Mouse (Mus musculus): ENCODE results near the gene Tmco5. TPM values are rescaled to one million over a fixed set of nuclear protein-coding genes. Genes with fewer than 3 reads are reported as not detected.
A peak's percentile ranks its signal among the peaks of the same experiment; 100 is the strongest.

The Tmco5 gene
- polyA plus RNA-seq, 1 experiment from 2014 or later: not detected

DNA sequence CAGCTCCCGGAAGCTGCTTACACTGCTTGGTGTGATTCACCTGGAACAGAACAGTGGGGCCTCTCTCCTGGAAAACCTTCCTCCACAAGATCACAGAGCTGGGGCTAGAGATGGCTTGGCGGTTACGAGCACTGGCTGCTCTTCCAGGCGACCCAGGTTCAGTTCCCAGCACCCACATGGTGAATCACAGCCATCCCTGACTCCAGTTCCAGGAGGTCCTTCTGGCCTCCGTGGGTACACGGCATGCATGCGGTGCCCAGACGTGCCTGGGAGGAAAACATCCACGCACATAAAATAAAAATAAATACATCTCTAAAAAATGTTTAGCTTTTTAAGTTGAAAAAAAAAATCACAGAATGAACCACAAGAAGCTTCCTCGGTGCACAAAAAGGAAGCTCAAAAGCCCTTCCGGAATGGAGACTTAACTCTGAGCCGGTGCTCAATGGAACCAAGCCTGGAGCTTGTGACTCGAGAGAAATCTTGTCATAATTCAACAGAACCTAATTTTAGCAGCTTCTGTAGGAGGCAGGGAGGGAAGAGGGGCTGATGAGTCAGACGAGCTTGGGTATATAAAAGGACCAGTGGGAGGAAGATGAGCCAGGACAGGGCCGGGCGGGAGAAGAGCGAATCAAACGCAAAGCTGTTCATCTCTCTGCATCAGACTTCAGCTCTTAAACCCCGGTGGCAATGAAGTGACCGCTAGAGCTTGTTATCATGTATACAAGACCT lies 35.4 kb downstream of the Tmco5 start:
- H3K9ac ChIP-seq (ENCODE audit: low read length): no peak overlapping the region
- H3K4me1 ChIP-seq (ENCODE audit: control insufficient read depth, insufficient read depth, low read length): no peaks in the 10 kb centered on the region
- WGBS: 90% methylated on average over 20 of the region's 20 CpGs
- ATAC-seq (no peak), DNase-seq (ENCODE audit: low spot score) (no peak)
- no peaks in the 10 kb centered on the region for H3K36me3 ChIP-seq (ENCODE audit: control insufficient read depth, insufficient read depth, low read length)
- no peaks in the 10 kb centered on the region for H3K27me3 ChIP-seq (replicated peaks; ENCODE audit: control insufficient read depth, insufficient read depth, low read length)
- H3K4me2 ChIP-seq (ENCODE audit: low read length): no peak overlapping the region
- H3K9me3 ChIP-seq (replicated peaks; ENCODE audit: control insufficient read depth, low read length): no peaks in the 10 kb centered on the region
- no peak overlapping the region for H3K4me3 ChIP-seq (ENCODE audit: low read depth, low read length)
- H3K27ac ChIP-seq (ENCODE audit: low read depth, low read length): no peak overlapping the region

DNA sequence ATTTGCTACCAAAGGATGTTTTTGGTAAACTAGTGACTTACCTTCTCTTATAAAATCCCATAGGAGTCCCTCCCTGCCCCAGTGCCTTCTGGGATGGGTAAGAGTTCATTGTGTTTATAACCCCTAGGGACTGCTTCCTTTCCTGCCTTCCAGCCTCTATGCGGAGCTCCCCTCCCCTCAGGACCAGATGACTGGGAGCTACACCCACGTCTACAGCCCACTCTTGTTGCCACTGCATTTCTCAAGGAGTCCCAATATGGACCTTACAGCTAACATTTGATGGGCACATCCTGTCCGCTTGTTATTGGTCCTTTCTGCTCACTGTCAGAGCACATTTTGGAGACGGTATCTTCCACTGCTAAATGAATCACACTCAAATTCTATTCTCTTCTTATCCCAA lies 36.1 kb downstream of the Tmco5 start:
- H3K27ac ChIP-seq (ENCODE audit: low read depth, low read length): no peak overlapping the region
- no peaks in the 10 kb centered on the region for H3K4me1 ChIP-seq (ENCODE audit: control insufficient read depth, insufficient read depth, low read length)
- ATAC-seq: no peak
- H3K27me3 ChIP-seq (replicated peaks; ENCODE audit: control insufficient read depth, insufficient read depth, low read length): no peaks in the 10 kb centered on the region
- 84% methylated on average over 4 of the region's 4 CpGs for WGBS
- no peak overlapping the region for H3K4me2 ChIP-seq (ENCODE audit: low read length)
- no peak overlapping the region for H3K4me3 ChIP-seq (ENCODE audit: low read depth, low read length)
- H3K36me3 ChIP-seq (ENCODE audit: control insufficient read depth, insufficient read depth, low read length): no peaks in the 10 kb centered on the region
- H3K9me3 ChIP-seq (replicated peaks; ENCODE audit: control insufficient read depth, low read length): no peaks in the 10 kb centered on the region
- no peak for DNase-seq (ENCODE audit: low spot score)
- no peak overlapping the region for H3K9ac ChIP-seq (ENCODE audit: low read length)

DNA sequence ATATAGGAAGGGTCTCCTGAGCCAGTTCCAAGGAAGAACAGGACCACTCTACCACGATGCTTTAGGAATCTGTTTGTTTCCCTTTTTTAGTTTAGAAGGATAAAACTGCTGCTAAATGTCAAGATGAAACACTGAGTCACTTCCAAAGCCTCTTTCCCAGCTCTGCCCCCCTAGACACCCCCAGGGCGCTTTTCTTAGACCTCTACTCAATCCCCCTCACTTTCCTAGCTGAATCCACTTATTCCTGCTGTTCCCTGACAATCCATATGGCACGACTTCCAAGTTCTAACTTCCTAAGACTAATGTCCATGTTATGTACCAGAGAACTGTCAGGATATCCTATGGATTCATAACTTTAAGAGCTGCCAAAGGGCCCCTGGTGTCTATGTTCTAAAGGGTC lies 40.1 kb downstream of the Tmco5 start:
- no peak for ATAC-seq

DNA sequence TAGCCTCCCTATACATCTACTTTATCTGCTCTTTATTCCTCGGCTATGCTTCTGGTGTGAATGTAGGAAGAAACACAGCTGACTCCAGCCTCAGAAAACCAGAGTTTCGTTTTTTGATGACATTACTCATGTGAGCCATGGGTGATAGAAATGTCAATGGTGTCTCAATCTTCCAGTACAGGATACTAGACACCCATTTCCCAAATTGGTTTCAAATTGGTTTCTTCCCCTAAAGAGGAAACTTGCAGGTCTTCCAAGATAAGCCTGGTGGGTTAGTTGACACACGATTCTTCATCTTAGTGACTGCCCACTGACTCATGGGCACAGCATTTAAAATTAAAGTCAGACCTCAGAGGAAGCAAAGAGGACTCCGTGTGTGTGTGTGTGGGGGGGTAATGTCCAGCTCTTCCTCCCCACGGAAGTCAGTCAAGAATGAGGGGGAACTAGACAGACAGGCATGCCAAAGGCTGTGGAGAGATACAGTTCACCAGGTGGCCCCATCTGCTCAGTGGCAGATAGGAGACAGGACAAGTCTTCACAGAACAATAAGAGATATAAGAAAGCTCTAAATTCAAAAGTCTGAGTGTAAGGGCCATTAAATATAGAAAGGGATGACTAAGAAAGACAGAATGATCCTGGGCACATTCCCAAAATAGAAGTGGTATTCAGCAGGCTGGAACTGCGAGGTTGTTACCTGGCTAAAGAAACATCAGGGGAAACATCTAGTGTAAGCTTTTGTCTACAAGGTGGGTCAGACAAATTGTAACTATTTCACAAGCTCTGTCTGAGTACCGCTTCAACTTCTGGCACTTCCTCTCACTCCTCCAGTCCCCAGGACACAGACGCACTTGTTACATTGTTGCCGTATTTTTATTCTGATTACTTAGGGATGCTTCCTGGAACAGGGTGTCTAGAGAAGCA lies 44.3 kb downstream of the Tmco5 start:
- Histone ChIP-seq H3K36me3 (ENCODE audit: control insufficient read depth, insufficient read depth, low read length) (no peaks in the 10 kb centered on the region), H3K9ac (ENCODE audit: low read length) (no peak overlapping the region), H3K27ac (ENCODE audit: low read depth, low read length) (no peak overlapping the region), H3K9me3 (replicated peaks; ENCODE audit: control insufficient read depth, low read length) (0 out of 2 replicates have a peak, but pooled peaks cover 2% of the 10 kb centered on the region), H3K4me1 (ENCODE audit: control insufficient read depth, insufficient read depth, low read length) (peaks cover 3% of the 10 kb centered on the region; the same call in 1 of the 2 replicates), H3K4me2 (ENCODE audit: low read length) (no peak overlapping the region), H3K27me3 (replicated peaks; ENCODE audit: control insufficient read depth, insufficient read depth, low read length) (no peaks in the 10 kb centered on the region), H3K4me3 (ENCODE audit: low read depth, low read length) (no peak overlapping the region)
- WGBS: 79% methylated on average over 9 of the region's 9 CpGs
- DNase-seq (ENCODE audit: low spot score) (no peak), ATAC-seq (no peak)

More for the DNA sequence above, 40.1 kb downstream of the Tmco5 start:
- 71% methylated on average over 3 of the region's 3 CpGs for WGBS
- Histone ChIP-seq H3K9me3 (replicated peaks; ENCODE audit: control insufficient read depth, low read length) (no peaks in the 10 kb centered on the region), H3K4me3 (ENCODE audit: low read depth, low read length) (no peak overlapping the region), H3K4me1 (ENCODE audit: control insufficient read depth, insufficient read depth, low read length) (no peaks in the 10 kb centered on the region), H3K27ac (ENCODE audit: low read depth, low read length) (no peak overlapping the region), H3K4me2 (ENCODE audit: low read length) (no peak overlapping the region), H3K27me3 (replicated peaks; ENCODE audit: control insufficient read depth, insufficient read depth, low read length) (no peaks in the 10 kb centered on the region), H3K9ac (ENCODE audit: low read length) (no peak overlapping the region), H3K36me3 (ENCODE audit: control insufficient read depth, insufficient read depth, low read length) (no peaks in the 10 kb centered on the region)
- DNase-seq (ENCODE audit: low spot score): no peak

DNA sequence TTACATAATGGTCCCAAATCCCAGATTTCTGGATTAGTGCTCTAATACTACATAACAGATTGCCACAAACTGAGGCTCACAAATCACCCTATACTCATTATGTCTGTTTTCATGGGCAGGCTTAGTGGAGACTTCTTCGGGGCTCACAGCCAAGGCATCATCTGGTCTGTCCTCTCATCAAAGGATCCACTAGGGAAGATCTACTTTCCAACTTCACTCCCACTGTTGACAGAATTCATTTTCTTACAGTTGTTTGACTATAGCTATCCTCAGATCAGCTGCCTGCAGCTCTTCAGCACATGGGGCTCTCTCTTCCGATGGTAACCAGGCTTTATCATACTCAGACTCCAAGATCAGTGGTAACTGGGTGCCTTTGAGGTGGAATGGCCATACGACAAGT lies 45.2 kb downstream of the Tmco5 start:
- H3K4me3 ChIP-seq (ENCODE audit: low read depth, low read length): no peak overlapping the region
- H3K9me3 ChIP-seq (replicated peaks; ENCODE audit: control insufficient read depth, low read length): 0 out of 2 replicates have a peak, but pooled peaks cover 2% of the 10 kb centered on the region
- ATAC-seq: no peak
- no peaks in the 10 kb centered on the region for H3K27me3 ChIP-seq (replicated peaks; ENCODE audit: control insufficient read depth, insufficient read depth, low read length)
- no peaks in the 10 kb centered on the region for H3K36me3 ChIP-seq (ENCODE audit: control insufficient read depth, insufficient read depth, low read length)
- H3K27ac ChIP-seq (ENCODE audit: low read depth, low read length): no peak overlapping the region
- WGBS: 93% methylated on average over 3 of the region's 3 CpGs
- no peak for DNase-seq (ENCODE audit: low spot score)
- H3K9ac ChIP-seq (ENCODE audit: low read length): no peak overlapping the region
- no peak overlapping the region for H3K4me2 ChIP-seq (ENCODE audit: low read length)
- peaks cover 3% of the 10 kb centered on the region; the same call in 1 of the 2 replicates for H3K4me1 ChIP-seq (ENCODE audit: control insufficient read depth, insufficient read depth, low read length)

DNA sequence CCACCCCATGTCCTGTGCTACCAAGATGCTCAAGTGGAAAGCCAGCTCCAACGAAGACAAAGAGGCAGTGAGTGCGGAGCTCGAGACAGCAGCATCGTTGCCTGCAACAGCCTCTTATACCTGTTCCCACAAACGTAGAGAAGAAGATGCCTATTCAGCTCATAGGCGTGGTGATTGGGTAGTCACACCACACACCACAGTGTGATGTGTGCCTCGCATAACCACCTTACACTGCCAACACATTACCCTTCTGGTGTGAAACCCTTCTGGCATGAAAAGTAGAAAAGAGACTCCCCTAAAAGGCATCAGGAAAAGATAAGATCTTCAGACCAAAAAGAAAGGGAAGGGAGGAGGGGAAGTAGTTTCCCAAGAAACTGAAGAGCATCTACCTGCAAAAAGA lies 45.8 kb downstream of the Tmco5 start:
- H3K4me3 ChIP-seq (ENCODE audit: low read depth, low read length): no peak overlapping the region
- peaks cover 3% of the 10 kb centered on the region; the same call in 1 of the 2 replicates for H3K4me1 ChIP-seq (ENCODE audit: control insufficient read depth, insufficient read depth, low read length)
- H3K9ac ChIP-seq (ENCODE audit: low read length): no peak overlapping the region
- WGBS: 76% methylated on average over 7 of the region's 7 CpGs
- 0 out of 2 replicates have a peak, but pooled peaks cover 2% of the 10 kb centered on the region for H3K9me3 ChIP-seq (replicated peaks; ENCODE audit: control insufficient read depth, low read length)
- ATAC-seq (no peak), DNase-seq (ENCODE audit: low spot score) (no peak)
- no peak overlapping the region for H3K27ac ChIP-seq (ENCODE audit: low read depth, low read length)
- no peaks in the 10 kb centered on the region for H3K27me3 ChIP-seq (replicated peaks; ENCODE audit: control insufficient read depth, insufficient read depth, low read length)
- no peaks in the 10 kb centered on the region for H3K36me3 ChIP-seq (ENCODE audit: control insufficient read depth, insufficient read depth, low read length)
- no peak overlapping the region for H3K4me2 ChIP-seq (ENCODE audit: low read length)

DNA sequence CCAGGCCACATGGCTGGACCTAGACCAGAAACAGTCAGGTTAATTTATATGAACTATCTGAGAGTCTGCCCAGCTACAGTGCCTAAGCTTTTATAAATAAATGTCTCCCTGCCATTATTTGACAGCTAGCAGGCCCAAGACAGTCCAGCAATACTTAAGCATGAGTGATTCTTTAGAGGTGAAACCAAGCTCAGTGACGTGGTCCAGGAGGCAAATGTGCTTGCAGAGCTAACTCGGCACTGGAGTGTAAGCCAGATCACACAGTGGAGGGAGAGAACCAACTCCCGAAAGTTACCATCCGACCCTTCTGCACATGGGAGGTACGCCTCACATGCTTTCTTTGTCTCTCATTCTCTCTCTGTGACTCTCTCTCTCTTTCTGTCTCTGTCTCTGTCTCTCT lies 46.7 kb downstream of the Tmco5 start:
- ATAC-seq (0 out of 2 replicates have a peak, but pooled peaks have one; percentile 46), DNase-seq (ENCODE audit: low spot score) (peak; percentile 39)
- H3K9ac ChIP-seq (ENCODE audit: low read length): no peak overlapping the region
- peaks cover 3% of the 10 kb centered on the region; the same call in 1 of the 2 replicates for H3K4me1 ChIP-seq (ENCODE audit: control insufficient read depth, insufficient read depth, low read length)
- no peaks in the 10 kb centered on the region for H3K27me3 ChIP-seq (replicated peaks; ENCODE audit: control insufficient read depth, insufficient read depth, low read length)
- H3K4me3 ChIP-seq (ENCODE audit: low read depth, low read length): no peak overlapping the region
- WGBS: 59% methylated on average over 5 of the region's 5 CpGs
- no peak overlapping the region for H3K4me2 ChIP-seq (ENCODE audit: low read length)
- 0 out of 2 replicates have a peak, but pooled peaks cover 2% of the 10 kb centered on the region for H3K9me3 ChIP-seq (replicated peaks; ENCODE audit: control insufficient read depth, low read length)
- no peaks in the 10 kb centered on the region for H3K36me3 ChIP-seq (ENCODE audit: control insufficient read depth, insufficient read depth, low read length)
- no peak overlapping the region for H3K27ac ChIP-seq (ENCODE audit: low read depth, low read length)

DNA sequence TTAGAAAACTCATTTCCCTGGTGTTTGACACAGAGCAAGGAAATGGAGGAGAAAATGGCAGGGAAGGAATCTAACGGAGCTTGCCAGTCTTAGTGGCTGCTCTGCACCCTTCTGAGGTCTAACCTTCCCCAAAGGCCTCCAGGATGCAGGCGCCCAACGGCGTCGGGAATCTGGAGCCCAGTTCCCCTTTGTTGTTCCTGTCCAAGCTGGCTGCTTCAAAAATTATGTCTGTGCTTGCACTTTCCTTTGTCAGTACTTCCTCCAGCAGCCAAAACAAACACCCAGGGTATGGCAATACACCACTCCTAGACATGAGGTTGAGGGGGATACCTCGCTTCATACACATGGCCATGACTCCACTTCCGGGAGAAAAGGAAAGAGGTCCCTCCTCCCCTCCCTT lies 53.7 kb downstream of the Tmco5 start:
- H3K27me3 ChIP-seq (replicated peaks; ENCODE audit: control insufficient read depth, insufficient read depth, low read length): no peaks in the 10 kb centered on the region
- WGBS: 89% methylated on average over 7 of the region's 7 CpGs
- ATAC-seq (no peak), DNase-seq (ENCODE audit: low spot score) (no peak)
- H3K4me1 ChIP-seq (ENCODE audit: control insufficient read depth, insufficient read depth, low read length): no peaks in the 10 kb centered on the region
- H3K36me3 ChIP-seq (ENCODE audit: control insufficient read depth, insufficient read depth, low read length): no peaks in the 10 kb centered on the region
- no peak overlapping the region for H3K27ac ChIP-seq (ENCODE audit: low read depth, low read length)
- no peak overlapping the region for H3K4me3 ChIP-seq (ENCODE audit: low read depth, low read length)
- no peaks in the 10 kb centered on the region for H3K9me3 ChIP-seq (replicated peaks; ENCODE audit: control insufficient read depth, low read length)
- H3K4me2 ChIP-seq (ENCODE audit: low read length): no peak overlapping the region
- H3K9ac ChIP-seq (ENCODE audit: low read length): no peak overlapping the region

All from forebrain, embryonic 14.5 days (tissue).